Mouse (Mus musculus) hindbrain, embryonic 11.5 days (tissue): ENCODE data around the gene Chst1. TPM values are rescaled to one million over a fixed set of nuclear protein-coding genes. Genes with fewer than 3 reads are reported as not detected.

Experiments used
- ATAC-seq: fragments of 200-750 bp; cut with Nextera tagmentation; 2 replicates; pipeline ENCODE4 v1.8.0; 2017; ENCODE audit warnings: mild to moderate bottlenecking, moderate TSS enrichment, moderate library complexity; ENCODE audit not compliant: low FRiP score
- DNase-seq: peaks from one replicate; pipeline ENCODE4 v3.0.0-alpha.2; 2015; ENCODE audit warnings: low spot score
- H3K27ac ChIP-seq: fragments of 300-500 bp; sonication (generic); 2 replicates; pipeline ENCODE4 v1.5.1; 2014; ENCODE audit warnings: mild to moderate bottlenecking, low read depth, low read length
- H3K27me3 ChIP-seq: fragments of 300-500 bp; sonication (generic); 2 replicates; pipeline ENCODE4 v1.6.1; 2014; ENCODE audit warnings: mild to moderate bottlenecking, low read length, moderate library complexity, mixed read lengths; ENCODE audit not compliant: control insufficient read depth, insufficient read depth
- H3K36me3 ChIP-seq: fragments of 300-500 bp; sonication (generic); 2 replicates; pipeline ENCODE4 v1.6.1; 2014; ENCODE audit warnings: mild to moderate bottlenecking, low read length, moderate library complexity, mixed read lengths; ENCODE audit not compliant: control insufficient read depth, insufficient read depth
- H3K4me1 ChIP-seq: fragments of 300-500 bp; sonication (generic); replicated peaks from 2 replicates; pipeline ENCODE4 v1.6.1; 2014; ENCODE audit warnings: low read length, mixed read lengths; ENCODE audit not compliant: control insufficient read depth, insufficient read depth
- H3K4me2 ChIP-seq: fragments of 300-500 bp; sonication (generic); replicated peaks from 2 replicates; pipeline ENCODE4 v1.6.1; 2014; ENCODE audit warnings: mild to moderate bottlenecking, low read depth, low read length
- H3K4me3 ChIP-seq: fragments of 300-500 bp; sonication (generic); 2 replicates; pipeline ENCODE4 v1.5.1; 2014; ENCODE audit warnings: low read depth, low read length
- H3K9ac ChIP-seq: fragments of 300-500 bp; sonication (generic); 2 replicates; pipeline ENCODE4 v1.6.1; 2014; ENCODE audit warnings: low read depth, low read length
- H3K9me3 ChIP-seq: fragments of 300-500 bp; sonication (generic); 2 replicates; pipeline ENCODE4 v1.6.1; 2016; ENCODE audit warnings: low read length; ENCODE audit not compliant: control insufficient read depth
- WGBS: fragments of 180-500 bp; shearing (Covaris S2); extraction: QIAGEN DNeasy Blood & Tissue Kit; methylation state at CpG from one replicate; pipeline ENCODE4 v1.1.7; 2014; 5-methylcytosine and 5-hydroxymethylcytosine counted together
- polyA plus RNA-seq: library from polyadenylated mRNA; unstranded; fragments of >200 nt; fragmentation: Nextera tagmentation; extraction: Ambion mirVana; gene quantifications from 2 replicates; pipeline ENCODE4 v1.2.1, GENCODE M21; 2014

Chst1 gene
- polyA plus RNA-seq = 3.9 and 4.3 TPM in 2 replicates

- Histone ChIP-seq H3K4me3 (peak within 1 kb of the TSS; percentile 70), H3K4me1 (peaks cover 2% of the 10 kb centered on the region; the same call in 1 of the 2 replicates), H3K27me3 (peaks cover 21% of the 10 kb centered on the region), H3K27ac (peak within 1 kb of the TSS; percentile 62), H3K9me3 (no peaks in the 10 kb centered on the region), H3K36me3 (no peaks in the 10 kb centered on the region), H3K9ac (peak within 1 kb of the TSS; percentile 69), H3K4me2 (peak within 1 kb of the TSS; percentile 98)
- under 1% methylated on average over 43 of the region's 82 CpGs for WGBS
- ATAC-seq (peak; percentile 78), DNase-seq (peak; percentile 73)
Measured at GRCm38 (mm10) chr2:92599487-92600347, at the start of gene Chst1. Gene Chst1, plus strand, starts transcription at chr2:92599707.

DNA sequence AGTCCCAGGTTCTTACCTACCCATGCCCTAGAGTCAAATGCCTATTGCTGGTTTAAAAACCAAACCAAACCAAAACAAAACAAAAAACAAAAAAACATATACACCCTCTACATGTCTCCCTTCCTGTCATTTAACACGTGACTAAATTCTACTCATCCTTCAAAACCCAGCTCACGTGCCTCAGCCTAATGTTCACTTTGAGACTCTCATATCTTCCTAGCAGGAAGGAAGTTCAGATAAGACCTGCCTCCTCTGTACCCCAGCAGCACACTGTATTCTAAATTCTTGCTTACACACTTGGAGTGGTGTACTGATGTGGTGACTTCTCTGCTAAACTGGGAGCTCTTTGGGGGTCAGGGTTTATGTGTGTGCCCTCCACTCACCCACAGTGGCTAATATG is 49.5 kb upstream of the Chst1 start:
- H3K4me3 ChIP-seq = no peak overlapping the region
- no peak overlapping the region for H3K9ac ChIP-seq
- no peaks in the 10 kb centered on the region for H3K4me1 ChIP-seq
- ATAC-seq = no peak
- no peak overlapping the region for H3K4me2 ChIP-seq
- WGBS = 86% methylated on average over 2 of the region's 2 CpGs
- H3K27me3 ChIP-seq = no peaks in the 10 kb centered on the region
- H3K36me3 ChIP-seq = no peaks in the 10 kb centered on the region
- DNase-seq = no peak
- no peaks in the 10 kb centered on the region for H3K9me3 ChIP-seq
- no peak overlapping the region for H3K27ac ChIP-seq

DNA sequence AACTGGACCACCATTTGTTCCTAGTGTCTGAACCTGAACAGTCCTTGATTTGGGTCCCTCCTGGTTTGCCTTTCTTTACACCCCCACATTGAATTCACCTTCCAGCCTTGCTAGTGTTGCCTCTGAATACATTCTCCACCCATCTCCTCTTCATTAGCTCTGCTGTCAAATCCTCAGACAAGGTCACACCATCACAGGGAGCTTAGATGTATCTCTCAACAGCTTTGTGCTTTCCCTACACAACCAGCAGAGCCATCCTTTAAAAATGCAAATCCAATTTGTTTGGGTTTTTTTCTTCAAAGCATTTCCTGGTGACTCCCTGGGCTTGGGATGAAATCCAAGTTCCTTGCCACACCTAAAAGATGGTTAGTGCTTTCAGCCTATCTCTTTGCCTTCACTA is 45.0 kb upstream of the Chst1 start:
- H3K4me3 ChIP-seq = no peak overlapping the region

DNA sequence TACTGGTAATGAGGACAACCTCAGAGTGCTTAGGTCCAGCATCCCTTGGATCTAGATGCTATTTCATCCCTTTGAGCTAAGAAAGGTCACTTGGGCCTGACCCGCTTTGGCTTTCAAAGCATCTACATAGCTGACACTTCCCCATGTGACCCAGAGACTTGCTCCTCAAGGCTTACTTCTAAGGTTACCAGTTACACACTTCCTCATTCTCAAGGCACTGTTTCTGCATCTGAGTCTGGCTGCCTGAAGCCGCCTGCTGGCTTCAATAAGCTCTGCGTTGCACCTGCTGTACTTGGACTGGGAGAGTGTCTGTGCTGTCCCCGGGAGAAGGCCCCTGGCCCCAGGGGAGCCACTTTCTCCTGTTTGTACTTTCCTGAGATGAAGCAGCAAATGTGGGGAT is 36.6 kb upstream of the Chst1 start:
- H3K4me3 ChIP-seq = no peak overlapping the region
- H3K9ac ChIP-seq = no peak overlapping the region
- no peaks in the 10 kb centered on the region for H3K27me3 ChIP-seq
- ATAC-seq (no peak), DNase-seq (no peak)
- peaks cover 2% of the 10 kb centered on the region; the same call in 1 of the 2 replicates for H3K9me3 ChIP-seq
- H3K36me3 ChIP-seq = no peaks in the 10 kb centered on the region
- H3K4me2 ChIP-seq = no peak overlapping the region
- H3K27ac ChIP-seq = no peak overlapping the region
- no peaks in the 10 kb centered on the region for H3K4me1 ChIP-seq
- 67% methylated on average over 4 of the region's 4 CpGs for WGBS

More for the DNA sequence above, 45.0 kb upstream of the Chst1 start:
- Histone ChIP-seq H3K9me3 (no peaks in the 10 kb centered on the region), H3K27ac (no peak overlapping the region), H3K9ac (no peak overlapping the region), H3K4me1 (no peaks in the 10 kb centered on the region), H3K36me3 (no peaks in the 10 kb centered on the region), H3K4me2 (no peak overlapping the region), H3K27me3 (no peaks in the 10 kb centered on the region)
- no peak for DNase-seq
- ATAC-seq = no peak

- H3K4me3 ChIP-seq = no peak overlapping the region
- no peak overlapping the region for H3K27ac ChIP-seq
- no peaks in the 10 kb centered on the region for H3K36me3 ChIP-seq
- 91% methylated on average over 6 of the region's 6 CpGs for WGBS
- H3K9me3 ChIP-seq = no peaks in the 10 kb centered on the region; the same call in 1 of the 2 replicates
- ATAC-seq (no peak), DNase-seq (no peak)
- no peaks in the 10 kb centered on the region for H3K27me3 ChIP-seq
- no peak overlapping the region for H3K9ac ChIP-seq
- H3K4me2 ChIP-seq = no peak overlapping the region
- H3K4me1 ChIP-seq = no peaks in the 10 kb centered on the region
Measured at GRCm38 (mm10) chr2:92570623-92571022, 28.9 kb upstream of the Chst1 start.

- Histone ChIP-seq H3K9me3 (no peaks in the 10 kb centered on the region), H3K27ac (no peak overlapping the region), H3K9ac (no peak overlapping the region), H3K4me3 (no peak overlapping the region), H3K4me1 (no peaks in the 10 kb centered on the region), H3K27me3 (no peaks in the 10 kb centered on the region), H3K36me3 (no peaks in the 10 kb centered on the region), H3K4me2 (no peak overlapping the region)
- 78% methylated on average over 9 of the region's 9 CpGs for WGBS
- no peak for DNase-seq
- no peak for ATAC-seq
Measured at GRCm38 (mm10) chr2:92577824-92578223, 21.7 kb upstream of the Chst1 start.

DNA sequence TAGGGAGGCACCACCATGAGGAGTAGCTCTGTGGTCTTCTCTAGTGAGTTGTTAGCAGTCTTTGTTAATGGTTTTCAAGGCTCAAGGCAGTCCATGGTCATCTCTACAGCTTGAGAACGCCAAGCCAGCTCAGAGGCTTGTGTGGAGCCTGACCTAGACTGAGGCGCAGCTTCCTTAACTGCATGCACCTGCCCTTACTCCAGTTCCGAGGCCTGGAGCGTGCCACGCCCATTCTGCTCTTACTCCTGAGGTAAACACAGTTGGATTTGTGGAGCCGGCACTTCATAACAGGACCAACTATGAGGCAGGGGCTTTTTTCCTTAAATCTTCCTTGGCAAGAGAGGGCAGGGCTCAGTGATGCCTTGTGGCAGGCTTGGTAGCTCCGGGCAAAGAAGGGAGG is 18.2 kb upstream of the Chst1 start:
- DNase-seq (no peak), ATAC-seq (no peak)
- 83% methylated on average over 7 of the region's 7 CpGs for WGBS

GRCm38 (mm10) chr2:92582596-92582995 is 16.9 kb upstream of the Chst1 start:
- no peak overlapping the region for H3K9ac ChIP-seq
- no peaks in the 10 kb centered on the region for H3K4me1 ChIP-seq
- no peaks in the 10 kb centered on the region for H3K9me3 ChIP-seq
- WGBS = 66% methylated on average over 5 of the region's 5 CpGs
- no peak for DNase-seq
- H3K27me3 ChIP-seq = no peaks in the 10 kb centered on the region
- no peaks in the 10 kb centered on the region for H3K36me3 ChIP-seq
- no peak overlapping the region for H3K27ac ChIP-seq
- H3K4me2 ChIP-seq = no peak overlapping the region
- no peak for ATAC-seq
- H3K4me3 ChIP-seq = no peak overlapping the region

More for the DNA sequence above, 18.2 kb upstream of the Chst1 start:
- no peak overlapping the region for H3K4me2 ChIP-seq
- no peaks in the 10 kb centered on the region for H3K9me3 ChIP-seq
- H3K36me3 ChIP-seq = no peaks in the 10 kb centered on the region
- no peak overlapping the region for H3K4me3 ChIP-seq
- H3K27ac ChIP-seq = no peak overlapping the region
- H3K9ac ChIP-seq = no peak overlapping the region
- H3K27me3 ChIP-seq = no peaks in the 10 kb centered on the region
- H3K4me1 ChIP-seq = no peaks in the 10 kb centered on the region

DNA sequence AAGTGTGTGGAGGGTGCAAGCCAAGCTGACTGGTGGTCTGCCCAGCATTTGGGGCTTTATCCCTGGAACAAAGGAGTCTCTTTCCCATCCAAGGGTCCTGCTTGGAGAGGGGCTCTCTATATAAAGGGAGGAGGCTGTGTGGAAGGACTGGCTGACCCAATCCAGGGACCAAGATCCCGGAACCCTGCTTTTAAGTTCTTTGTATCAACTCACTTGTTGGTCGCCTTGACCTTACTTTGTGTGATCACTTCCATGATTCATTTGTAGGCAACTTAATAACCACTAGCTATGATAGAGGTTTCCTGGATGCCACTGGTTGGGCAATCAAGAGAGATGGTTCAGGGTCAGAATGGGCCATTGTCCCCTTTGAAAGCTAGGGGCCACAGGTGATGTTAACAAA is 11.7 kb upstream of the Chst1 start:
- DNase-seq = no peak
- no peaks in the 10 kb centered on the region for H3K36me3 ChIP-seq
- no peaks in the 10 kb centered on the region for H3K4me1 ChIP-seq
- no peaks in the 10 kb centered on the region for H3K27me3 ChIP-seq
- no peak overlapping the region for H3K27ac ChIP-seq
- no peak overlapping the region for H3K4me2 ChIP-seq
- 69% methylated on average over 2 of the region's 2 CpGs for whole genome bisulfite sequencing
- H3K4me3 ChIP-seq = no peak overlapping the region
- H3K9me3 ChIP-seq = no peaks in the 10 kb centered on the region
- H3K9ac ChIP-seq = no peak overlapping the region
- no peak for ATAC-seq
